Mouse (Mus musculus) WW6 (cell line): Measurements from ENCODE around the gene Tubg2.

Experiments
- DNase-seq: peaks from one replicate; pipeline ENCODE4 v3.0.0-alpha.2; 2013; ENCODE audit warnings: low read depth, low spot score

Gene Tubg2

DNA sequence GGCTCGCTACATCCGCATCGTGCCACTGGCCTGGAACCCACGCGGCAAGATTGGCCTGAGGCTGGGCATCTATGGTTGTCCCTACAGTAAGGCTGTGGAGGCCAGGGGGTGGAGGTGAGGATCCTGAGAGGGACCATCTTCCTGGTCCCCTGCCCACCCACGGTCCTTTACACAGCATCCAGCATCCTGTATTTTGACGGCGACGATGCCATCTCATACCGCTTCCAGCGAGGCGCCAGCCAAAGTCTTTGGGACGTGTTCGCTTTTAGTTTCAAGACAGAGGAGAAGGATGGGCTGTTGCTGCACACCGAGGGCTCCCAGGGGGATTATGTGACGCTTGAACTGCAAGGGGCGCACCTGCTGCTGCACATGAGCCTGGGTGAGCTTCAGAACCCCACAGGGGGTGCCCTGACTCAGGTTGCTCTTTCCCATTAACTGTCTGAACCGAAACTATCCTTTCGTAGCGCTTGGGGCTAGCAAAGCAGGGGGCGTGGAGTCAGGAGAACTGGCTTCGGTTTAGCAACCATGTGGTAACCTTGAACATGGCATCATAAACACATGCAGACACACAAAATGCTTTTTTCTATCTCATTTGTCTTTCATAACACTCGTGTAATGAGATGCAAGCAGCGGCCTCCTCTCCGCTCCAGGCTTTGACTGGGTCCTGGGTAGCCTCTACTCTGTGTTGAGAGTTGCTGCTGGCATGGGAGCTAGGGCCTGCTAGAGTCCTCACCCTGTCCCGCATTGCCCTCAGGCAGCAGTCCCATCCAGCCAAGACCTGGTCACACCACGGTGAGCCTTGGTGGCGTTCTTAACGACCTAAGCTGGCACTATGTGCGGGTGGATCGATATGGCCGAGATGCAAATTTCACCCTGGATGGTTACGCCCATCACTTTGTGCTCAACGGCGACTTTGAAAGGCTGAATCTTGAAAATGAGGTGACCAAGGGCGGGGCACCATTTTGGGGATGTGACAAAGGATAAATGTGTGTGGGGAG is 22.7 kb downstream of the Tubg2 start:
- DNase-seq = no peak

DNA sequence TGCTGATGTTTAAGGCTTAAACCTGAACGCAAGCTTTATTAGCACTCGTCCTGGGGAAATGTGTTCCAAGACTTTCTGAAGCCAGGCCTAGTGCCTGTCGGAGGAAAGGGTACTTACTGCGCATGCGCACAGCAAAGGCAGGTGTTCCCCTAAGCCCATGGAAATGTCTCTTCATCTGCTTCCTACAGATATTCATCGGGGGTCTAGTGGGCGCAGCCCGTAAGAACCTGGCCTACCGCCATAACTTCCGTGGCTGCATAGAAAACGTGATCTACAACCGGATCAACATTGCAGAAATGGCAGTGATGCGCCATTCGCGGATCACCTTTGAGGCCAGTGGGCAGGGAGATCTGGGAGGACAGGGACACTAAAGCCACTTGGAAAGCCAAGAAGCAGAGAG is 23.6 kb downstream of the Tubg2 start:
- no peak for DNase-seq

DNA sequence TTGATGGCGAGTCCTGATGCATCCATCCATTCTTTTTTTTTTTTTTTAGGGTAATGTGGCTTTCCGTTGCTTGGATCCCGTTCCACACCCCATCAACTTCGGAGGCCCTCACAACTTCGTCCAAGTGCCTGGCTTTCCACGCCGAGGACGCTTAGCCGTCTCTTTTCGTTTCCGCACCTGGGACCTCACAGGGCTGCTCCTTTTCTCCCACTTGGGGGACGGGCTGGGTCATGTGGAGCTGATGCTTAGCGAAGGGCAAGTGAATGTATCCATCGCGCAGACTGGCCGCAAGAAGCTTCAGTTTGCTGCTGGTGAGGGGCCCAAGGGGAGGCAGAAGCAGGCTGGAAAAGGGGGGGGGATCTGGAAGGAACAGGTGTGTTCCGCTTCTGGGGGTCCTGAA is 24.6 kb downstream of the Tubg2 start:
- DNase-seq = no peak

DNA sequence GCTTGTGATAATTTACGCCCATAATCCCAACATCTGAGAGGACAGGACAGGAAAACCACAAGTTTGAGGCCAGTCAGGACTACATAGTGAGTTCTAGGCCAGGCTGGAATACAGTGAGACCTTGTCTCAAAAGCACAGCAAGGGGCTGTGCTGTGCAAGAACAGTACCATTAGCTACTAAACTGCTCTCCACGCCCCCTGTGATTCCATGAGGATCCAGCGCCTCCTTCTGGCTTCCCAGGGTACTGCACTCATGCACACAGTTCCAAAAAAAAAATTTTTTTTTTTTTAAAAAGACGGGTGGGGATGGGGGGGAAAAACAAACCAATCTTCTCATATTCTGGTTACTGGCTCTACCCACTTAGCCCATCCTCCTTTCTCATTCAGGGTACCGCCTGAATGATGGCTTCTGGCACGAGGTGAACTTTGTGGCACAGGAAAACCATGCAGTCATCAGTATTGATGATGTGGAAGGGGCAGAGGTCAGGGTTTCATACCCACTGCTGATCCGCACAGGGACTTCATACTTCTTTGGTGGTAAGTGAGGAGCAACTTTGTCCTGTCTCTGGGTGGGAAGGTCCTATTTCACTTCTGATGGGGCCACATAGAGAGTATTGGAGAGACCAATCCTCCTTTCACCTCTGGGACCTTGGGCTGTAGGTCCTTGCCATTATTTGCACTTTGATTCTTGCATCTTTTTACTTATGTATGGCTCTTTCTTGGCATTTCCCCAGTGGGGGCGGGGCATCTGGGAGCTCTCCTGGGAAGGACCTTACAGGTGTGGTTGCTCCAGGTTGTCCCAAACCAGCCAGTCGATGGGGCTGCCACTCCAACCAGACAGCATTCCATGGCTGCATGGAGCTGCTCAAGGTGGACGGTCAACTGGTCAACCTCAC is 25.4 kb downstream of the Tubg2 start:
- no peak for DNase-seq

DNA sequence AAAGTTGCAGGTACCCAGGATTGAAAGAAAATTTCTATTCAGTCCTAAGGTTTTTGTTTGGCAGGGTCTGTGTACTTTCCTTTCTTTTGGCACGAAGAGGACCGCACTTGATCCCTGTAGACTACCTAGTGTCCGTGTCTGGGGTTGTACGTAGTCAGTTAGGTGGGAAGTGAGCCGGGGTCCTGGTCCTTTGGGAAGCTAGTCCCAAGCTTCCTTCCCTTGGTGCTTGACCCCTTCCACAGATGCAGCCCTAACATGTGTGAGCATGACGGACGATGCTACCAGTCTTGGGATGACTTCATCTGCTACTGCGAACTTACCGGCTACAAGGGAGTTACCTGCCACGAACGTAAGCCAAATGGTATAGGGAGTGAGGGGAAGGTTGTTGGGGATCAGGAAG is 26.3 kb downstream of the Tubg2 start:
- DNase-seq = no peak

DNA sequence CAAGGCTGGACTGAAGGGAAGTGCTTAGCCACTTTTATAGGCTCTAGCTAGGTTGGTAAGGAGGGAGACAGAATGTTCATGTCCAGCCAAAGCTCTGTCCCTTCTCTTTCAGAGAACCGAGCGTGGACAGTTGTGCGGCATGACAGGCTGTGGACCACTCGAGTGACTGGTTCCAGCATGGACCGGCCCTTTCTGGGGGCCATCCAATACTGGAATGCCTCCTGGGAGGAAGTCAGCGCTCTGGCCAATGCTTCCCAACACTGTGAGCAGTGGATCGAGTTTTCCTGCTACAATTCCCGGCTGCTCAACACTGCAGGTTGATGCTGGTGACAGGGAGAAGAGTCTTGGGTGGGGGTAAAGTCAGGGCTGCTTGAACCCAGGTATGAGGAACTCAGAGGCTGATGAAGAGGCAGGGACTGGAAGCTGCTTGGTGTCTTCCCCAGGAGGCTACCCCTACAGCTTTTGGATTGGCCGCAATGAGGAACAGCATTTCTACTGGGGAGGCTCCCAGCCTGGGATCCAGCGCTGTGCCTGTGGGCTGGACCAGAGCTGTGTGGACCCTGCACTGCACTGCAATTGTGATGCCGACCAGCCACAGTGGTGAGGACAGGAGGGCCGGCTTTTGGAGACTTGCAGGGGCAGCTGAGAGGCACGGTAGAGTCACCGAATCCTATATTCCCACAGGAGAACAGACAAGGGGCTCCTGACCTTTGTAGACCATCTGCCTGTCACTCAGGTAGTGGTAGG is 27.2 kb downstream of the Tubg2 start:
- DNase-seq = no peak

DNA sequence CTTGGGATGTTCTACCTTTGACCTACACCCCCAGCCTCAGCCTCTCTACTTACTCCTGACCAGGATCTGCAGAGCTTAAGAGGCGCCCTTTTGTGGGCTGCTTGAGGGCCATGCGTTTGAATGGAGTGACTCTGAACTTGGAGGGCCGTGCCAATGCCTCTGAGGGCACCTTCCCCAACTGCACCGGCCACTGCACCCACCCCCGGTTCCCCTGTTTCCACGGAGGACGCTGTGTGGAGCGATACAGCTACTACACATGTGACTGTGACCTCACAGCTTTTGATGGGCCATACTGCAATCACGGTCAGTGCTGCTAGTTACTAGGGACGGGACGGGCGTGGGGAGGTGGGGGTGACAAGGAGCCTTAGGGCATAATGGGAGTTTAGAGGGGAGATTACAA is 29.3 kb downstream of the Tubg2 start:
- no peak for DNase-seq

DNA sequence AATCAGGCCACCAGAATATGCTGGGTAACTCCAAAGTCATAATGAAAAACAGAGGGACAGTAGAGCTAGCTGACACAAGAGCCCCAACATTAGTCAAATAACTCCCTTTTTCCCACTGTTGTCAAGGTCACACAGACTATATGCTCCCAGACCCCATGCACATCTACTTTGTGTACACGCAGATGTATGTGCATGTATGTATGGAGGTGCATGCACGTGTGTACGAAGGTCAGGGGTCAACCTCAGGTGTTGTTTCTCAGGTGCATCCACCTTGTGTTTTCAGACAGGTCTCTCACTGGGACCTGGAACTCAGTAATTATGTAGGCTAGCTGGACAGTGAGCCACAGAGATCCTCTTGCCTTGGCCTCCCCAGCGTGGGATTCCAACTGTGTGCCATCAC is 29.7 kb downstream of the Tubg2 start:
- no peak for DNase-seq

DNA sequence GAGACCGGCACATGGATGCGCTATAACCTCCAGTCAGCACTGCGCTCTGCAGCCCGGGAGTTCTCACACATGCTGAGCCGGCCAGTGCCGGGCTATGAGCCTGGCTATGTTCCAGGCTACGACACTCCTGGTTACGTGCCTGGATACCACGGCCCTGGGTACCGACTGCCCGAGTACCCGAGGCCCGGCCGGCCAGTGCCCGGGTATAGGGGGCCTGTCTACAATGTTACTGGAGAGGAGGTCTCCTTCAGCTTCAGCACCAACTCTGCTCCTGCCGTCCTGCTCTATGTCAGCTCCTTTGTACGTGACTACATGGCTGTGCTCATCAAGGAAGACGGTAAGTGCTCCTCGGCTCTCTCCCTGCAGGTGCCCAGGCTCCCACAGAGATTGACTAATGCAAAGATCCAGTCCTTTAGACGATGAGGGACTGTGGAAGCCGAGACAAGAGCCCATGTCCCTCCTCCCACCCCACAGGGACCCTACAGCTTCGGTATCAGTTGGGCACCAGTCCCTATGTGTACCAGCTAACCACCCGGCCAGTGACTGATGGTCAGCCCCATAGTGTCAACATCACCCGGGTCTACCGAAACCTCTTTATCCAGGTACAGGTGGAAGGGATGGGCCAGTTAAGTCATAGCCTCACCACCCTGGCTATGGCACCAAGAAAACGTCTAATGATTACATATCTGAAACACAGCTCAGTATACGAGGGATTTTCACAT is 31.0 kb downstream of the Tubg2 start:
- no peak for DNase-seq

DNA sequence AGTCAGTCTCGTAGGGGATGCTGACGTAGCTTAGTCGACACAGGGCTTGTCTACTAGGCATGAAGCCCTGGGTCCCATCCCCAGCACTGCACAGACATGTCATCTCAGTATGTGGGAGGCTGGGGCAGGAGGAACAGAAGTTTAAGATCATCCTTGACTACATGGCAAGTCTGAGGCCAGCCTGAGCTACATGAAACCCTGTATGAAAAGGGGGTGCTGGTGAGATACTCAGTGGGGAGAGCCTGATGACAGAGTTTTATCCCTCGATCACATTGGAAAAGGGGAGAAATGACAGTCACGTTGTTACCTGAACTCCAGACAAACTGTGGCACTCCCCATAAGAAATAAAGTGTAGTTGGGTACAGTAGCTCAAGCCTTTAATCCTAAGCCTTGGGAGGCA is 31.8 kb downstream of the Tubg2 start:
- DNase-seq = no peak

DNA sequence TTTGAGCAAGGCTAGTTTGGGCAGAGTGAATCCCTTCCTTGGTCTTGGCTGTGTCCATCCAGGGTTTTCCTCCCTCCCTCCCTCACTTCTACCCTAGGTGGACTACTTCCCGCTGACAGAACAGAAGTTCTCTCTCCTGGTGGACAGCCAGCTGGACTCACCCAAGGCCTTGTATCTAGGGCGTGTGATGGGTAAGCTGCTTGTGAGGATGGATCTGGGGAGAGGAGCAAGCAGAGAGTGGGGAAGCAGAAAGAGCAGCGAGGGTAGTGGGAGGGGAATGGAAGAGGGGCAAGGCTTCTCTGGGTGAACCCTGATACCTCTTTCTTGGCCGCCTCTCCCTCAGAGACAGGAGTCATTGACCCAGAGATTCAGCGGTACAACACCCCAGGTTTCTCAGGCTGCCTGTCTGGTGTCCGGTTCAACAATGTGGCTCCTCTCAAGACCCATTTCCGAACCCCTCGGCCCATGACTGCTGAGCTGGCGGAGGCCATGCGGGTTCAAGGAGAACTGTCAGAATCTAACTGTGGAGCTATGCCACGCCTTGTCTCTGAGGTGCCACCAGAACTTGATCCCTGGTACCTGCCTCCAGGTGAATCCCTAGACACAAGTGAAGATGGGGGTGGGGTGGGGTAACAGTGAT is 32.6 kb downstream of the Tubg2 start:
- DNase-seq = no peak

DNA sequence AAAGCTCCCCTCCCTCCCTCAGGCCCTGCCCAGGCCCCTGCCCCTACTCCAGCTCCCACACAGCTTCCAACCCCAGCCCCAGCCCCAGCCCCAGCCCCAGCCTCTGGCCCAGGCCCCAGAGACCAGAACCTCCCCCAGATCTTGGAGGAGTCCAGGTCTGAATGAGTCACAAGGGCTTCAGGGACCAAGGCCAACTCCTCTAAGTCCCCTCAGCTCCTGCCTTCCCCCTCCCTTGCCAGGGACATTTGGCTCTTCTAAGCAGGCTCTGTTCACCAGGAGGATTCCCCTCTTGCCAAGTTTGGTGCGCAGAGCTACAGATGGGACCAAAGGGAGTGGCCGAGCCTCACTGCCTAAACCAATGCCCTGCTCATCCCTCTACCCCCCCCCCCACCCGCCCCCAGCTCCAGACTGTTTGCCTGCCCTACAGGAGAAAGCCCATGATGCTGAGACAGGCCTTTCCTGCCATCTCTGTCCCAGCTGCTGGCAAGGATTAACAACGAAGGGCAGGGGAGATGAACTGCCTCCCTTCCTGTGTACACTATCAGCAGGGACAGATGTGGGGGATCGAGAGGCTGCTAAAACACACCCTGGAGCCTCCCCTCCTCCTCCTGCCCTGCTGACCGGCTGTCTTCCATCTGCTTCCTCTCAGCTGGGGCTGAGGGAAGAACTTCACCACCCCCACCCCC is 33.9 kb downstream of the Tubg2 start:
- no peak for DNase-seq

DNA sequence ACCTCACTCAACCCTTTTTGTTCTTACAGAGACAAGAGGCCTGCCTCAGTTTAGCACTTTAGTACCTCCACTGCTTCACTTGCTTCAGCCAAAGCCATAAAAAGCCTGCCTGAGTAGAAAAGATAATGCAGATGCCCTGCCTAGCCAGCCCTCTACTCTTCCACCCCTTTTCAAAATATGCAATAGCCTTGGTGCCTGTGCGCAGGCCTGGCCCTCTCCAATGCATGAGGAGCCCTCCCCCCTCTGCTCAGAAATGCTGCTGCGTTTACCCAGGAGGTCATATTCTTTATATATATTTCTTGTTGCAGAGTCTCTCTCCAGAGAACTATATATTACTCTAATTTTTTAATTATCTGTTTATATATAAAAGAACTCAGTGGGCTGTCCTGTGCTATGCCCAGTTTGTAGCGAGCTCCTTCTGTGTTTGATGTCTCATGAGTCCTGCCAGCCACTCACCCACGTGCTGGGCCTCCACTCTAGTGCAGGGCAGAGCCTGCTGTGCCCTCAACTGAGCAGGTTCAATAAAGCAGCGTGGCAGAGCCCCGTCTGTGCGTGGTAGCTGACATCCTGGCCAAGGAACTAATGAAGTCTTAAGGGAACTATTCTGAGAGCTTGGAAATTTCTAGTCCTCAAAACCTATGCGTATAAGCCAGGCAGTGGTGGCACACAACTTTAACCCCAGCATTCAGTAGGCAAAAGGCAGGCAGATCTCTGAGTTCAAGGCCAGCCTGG is 34.6 kb downstream of the Tubg2 start:
- no peak for DNase-seq

DNA sequence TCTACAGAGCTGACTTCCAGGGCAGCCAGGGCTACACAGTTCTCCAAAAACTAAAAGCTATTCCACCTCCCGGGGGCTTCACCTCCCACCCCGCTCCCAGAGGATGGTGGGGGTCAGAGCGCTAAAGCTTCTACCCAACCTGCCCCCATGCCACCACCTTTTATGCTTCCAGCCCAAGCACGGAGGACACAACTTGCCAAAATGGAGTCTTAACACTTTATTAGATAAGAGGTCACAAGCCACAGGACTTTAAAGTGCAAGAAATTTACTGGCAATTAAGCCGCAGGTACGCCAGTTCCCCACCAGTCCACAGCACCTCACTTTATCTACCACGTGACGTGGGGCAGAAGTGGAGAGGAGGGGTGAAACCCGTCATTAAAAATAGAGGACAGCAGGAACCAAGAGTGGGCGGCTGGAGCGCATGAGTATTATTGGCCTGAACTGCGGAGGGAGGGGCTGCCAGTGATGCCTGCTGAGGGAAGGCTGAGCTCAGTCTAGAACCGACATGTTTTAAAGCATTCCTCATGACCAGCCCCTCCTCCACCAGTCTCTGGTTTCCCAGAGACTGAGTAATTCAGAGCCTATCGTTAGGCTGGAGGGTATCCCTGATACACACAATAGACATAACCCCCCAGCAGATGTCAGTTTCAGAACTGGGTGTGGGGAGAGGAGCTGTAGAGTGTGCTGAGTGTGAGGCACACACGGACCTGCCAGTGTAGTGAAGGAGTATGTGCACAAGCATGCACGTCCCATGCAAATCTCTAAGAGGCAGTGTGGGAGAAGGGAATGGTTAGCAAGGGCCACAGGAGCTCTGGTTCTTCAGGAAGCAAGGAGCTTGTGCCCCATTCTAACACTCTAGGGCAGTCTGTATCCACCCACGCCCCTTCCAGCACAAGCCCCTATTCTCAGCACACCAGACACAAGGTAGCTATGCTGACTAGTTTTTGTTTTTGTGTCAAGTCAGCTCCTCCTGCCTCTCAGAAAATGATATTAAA is 35.5 kb downstream of the Tubg2 start:
- no peak for DNase-seq

DNA sequence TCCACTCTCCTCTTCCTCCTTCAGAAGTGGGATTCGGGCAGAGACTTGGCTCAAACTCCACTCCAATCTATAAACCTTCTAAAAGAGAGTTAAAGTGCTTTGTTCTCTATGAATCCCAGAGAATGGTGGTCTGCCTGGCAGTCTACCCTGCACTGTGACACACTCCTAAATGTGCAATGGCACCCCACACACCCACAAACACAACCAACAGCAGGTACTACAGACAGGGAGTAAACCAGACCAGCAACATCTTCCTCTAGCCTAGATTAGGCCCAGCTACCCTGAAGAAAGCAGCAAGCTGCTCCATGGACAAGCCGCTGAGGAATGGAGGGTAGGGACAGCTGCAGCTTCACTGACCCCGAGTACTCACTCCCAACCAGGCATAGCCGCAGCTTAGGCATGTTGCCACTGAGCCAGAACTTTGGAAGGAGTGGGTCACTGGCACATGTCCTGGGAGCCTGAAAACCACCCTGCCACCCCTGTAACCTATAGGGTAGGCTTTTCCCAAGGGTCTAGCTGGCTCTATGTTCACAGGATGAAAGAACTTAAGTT is 36.3 kb downstream of the Tubg2 start:
- DNase-seq = no peak

DNA sequence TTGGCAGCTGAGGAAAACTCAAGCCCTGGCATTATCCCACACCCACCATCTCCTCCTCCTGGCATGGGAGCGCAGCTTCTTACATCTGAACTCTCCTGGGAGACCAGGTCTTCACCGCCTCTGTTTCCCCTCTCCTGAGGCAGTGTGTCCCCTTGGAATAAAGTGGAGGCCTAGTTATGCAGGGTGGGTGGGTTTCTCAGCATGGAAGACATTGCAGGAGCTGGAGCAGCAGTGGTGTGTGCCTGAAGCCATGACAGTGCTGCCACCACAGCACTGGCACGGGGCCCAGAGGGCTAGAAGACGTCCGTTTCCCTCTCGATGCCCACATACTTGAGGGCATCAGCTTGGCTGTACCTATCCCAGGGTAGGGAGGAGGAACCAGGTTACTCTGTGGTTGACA is 36.9 kb downstream of the Tubg2 start:
- DNase-seq = no peak

DNA sequence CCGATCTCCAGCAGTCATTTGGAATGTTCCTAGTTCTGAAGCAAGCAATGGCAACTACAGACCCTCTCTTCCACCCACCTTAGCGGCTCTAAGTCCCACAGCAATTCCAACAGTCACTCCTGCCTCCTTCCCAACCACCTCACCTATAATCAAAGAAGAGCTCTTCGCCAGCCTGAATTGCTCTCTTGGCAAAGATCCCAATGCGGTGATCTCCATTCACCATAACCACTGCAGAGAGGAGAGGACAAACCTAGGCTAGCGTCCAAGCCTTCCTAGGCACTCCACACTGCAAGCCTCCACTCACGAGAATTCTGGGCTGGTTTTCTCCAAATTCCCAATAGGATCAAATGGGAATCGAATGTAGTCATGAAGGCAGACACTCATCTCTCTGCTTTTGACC is 37.4 kb downstream of the Tubg2 start:
- DNase-seq = no peak

DNA sequence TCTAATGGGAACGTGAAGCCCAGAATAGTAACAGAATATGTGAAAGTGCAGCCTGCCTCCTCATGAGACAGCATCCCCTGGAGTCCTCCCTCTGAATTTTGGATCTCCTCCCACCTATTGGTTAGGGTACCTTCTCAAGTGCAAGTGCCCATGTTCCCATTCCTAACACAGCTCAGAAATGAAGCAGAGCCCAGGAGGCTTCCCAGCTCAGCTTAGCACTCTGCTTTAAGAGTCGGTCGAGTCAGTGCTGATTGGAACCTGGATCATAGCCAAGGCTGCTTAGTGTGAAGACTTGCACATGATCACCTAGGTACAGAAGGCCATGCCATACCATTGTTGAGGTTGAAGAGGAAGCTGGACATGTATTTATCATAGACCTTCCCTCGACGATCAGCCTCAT is 38.4 kb downstream of the Tubg2 start:
- no peak for DNase-seq
